Mouse (Mus musculus): ENCODE data around the gene Tgfa.

- TF ChIP-seq CTCF (IDR thresholded peaks at IDR 0.05 in 2 of 3, conservative IDR thresholded peaks at IDR 0.05 in 1 of 3; ENCODE audit: control insufficient read depth in 1 of 3, insufficient read depth in 1 of 3, low read depth in 2 of 3, low read length in 3 of 3, poor library complexity in 1 of 3, severe bottlenecking in 1 of 3) (no peak), ETS1 (IDR thresholded peaks at IDR 0.05; ENCODE audit: low read depth, low read length) (no peak)
These were observed 27.2 kb upstream of the Tgfa start for GRCm38 (mm10) chr6:86167851-86168250.

All from MEL (cell line).